Mouse (Mus musculus) 3134 (cell line): Measurements from ENCODE around the gene Ccr8.

ENCODE experiments used
- DNase-seq: peaks from one replicate; pipeline ENCODE4 v3.0.0-alpha.2; 2011; ENCODE audit warnings: low spot score; ENCODE audit not compliant: insufficient read length; ENCODE audit errors: extremely low read depth

The Ccr8 gene

DNA sequence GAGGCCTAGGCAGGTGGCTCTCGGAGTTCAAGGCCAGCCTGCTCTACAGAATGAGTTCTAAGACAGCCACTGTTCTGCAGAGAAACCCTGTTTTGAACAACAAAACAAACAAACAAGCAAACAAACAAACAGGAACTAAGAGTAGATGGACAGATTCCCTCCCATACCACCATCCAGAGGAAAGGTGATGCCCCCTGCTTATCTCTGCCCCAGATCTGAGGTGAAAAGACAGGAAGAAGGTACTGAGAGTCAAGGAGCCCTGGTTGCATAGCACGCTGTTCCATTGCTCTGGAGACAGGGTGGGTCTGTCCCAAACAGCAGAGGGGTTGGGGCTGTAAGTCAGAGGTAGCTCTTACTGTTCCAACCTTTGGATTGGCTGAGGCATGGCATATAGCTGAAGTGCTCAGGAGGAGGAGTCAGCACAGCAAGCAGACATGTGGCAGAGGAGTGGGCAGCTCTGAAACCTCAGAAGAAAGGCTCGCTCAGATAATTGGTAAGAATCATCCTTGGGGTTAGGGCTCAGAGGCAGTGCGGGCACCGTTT lies at the start of gene Ccr8:
Ccr8 (plus strand) TSS at position 419 of the 543 bp plus-strand sequence.
- no peak for DNase-seq

DNA sequence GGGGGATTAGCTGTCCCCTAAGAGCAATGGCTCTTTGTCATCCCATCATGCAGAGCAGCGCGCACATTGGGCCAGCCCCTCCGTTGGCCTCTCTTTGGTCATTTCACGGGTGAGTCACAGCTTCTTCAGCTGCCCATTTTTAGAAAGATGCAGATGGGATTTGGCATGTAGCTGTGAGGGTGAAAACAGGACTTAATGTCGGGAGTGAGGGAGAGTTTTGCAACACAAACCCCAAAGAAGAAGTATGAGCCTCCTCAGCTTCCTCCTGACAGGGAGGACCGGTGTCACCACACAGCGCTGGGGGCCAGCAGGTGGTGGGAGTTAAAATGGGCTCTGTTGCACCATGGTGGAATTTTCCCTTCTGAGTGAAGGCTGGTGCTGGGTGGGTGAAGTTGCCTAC lies 48.8 kb upstream of the Ccr8 start:
- DNase-seq = no peak

DNA sequence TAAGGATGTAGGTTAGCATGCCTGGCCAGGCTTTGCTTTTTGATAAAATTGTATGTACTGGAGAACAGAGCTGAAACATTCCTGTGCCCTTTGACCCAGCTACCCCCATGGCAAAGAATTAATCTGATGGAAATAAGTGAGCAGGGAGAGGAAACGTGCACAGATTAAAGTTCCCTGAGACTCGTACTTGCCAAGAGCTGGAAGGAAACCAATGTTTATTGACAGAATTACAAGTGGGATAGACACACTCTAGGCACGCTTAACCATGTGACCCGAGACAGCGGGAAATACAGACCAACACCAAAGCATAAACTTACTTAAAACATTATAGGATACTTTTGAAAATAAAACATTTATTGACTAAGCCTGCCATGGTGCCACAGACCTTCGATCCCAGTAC lies 43.4 kb upstream of the Ccr8 start:
- no peak for DNase-seq

DNA sequence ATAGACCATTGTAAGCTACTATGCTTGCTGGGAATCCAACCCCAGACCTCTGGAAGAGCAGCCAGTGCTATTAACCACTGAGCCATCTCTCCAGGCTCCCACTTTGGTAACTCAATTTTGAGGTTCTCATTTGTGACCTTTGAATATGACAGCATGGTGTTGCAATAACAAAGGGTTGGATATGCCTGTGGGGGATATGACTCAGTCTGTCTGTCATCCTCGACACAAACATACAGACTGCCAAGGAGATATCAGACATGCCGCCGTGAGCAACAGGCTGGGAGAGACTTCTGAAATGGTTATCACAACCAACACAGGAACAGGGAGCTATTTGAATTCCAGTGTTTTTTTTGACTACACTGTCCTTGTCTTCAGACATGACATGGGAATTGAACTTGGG lies 42.5 kb upstream of the Ccr8 start:
- peak; percentile 46 for DNase-seq

DNA sequence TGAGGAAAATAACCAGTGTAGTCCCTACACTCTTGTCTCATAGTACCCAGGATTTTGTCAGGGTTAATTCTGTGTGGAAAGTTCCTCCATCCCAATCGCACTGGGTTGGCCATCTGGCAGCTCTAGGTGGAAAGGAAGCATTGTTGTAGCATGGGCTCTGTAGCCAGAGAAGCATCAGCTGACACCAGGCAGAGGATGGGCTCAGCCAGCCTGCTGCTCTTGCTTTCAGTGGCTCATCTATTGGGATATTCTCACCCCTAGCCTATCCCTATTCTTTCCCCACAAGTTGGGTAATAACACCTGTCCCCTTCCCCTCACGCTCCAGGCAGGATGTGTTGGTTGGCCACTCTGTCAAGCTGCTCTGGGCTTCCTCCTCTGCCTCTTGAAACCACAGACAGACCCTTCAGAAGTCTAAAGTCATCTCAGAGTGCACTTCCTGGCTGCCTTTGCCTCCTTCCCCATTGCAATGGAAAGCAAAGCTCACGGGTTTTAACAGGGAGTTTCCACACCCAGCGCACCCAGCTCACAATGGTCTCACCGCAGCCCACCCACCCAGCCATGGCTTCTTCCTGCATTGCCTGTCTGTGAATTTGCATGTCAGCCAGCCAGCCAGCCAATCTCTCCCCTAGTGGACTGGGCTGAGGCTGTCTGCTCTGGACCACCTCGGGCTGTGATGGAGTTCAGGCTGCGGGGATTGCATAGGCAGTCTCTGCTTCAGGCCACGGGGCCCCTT lies 37.2 kb upstream of the Ccr8 start:
- no peak for DNase-seq

DNA sequence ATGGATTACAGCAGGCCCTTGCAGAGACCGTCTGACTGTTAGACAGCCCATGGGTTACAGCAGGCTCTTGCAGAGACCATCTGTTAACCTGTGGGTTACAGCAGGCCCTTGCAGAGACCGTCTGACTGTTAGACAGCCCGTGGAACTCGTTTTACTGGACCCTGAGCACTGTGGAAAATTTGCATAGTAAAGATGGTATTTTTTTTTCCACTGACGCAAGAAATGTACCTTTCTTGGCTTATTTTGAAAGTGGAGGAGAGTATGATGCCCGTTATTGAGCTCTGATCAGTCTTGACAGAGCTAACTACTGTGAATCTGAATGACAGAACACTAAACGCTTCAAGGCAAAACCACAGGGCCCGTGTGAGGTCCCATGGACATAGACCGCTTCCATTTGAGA lies 35.7 kb upstream of the Ccr8 start:
- no peak for DNase-seq

DNA sequence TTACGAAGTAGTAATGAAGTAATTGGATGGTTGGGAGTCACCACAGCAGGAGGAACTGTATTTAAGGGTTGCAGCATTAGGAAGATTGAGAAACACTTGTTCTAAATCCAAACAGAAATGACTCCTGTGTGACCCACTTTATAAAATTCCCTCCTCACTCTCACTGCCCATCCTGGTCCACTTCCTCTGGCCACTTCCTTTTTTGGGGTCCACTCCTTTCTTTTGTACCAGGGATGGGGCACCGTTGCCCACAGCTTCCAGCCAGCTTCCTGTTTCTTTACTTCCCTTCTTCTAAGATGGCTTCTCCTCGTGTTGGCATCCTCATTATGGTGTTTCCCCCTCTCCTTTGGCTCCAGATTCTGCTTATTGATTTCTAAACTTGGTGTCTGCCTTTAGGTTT lies 33.2 kb upstream of the Ccr8 start:
- no peak for DNase-seq

DNA sequence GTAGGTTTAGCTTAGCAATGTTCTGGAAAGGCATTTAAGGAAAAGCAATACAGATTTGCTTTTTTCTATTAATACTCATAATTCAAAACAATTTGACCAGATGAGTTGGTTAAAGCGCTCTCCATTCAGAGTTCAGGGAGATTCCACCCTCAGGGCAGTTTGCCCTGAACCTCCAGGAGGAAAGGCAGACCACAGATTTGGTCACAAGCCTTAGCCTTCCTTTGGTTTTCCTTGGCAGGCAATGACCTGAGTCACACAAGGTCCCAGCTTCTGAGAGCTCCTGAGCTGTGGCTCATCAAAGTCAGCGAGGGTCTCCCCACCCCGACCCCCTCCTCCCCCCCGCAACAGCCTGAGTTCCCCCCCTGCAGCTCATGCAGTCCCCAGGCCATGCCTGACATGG lies 27.6 kb upstream of the Ccr8 start:
- DNase-seq = peak; percentile 40

DNA sequence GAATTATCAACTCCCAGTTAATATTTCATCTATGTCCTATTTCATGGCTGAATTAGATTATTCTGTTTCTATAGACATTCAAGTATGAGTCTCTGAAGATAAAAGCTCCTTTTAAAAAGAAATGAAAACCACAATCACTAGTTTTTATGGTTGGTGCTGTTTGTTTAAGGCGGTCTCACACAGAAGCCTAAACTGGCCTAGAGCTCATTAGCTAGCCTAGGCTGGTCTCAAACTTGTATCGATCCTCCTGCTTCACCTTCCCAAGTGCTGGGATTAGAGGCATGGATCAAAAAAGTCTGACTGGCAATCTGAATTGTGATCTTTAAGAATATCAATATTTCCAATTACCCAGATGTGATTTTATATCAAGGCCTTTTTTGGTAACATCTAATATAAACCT lies 24.3 kb upstream of the Ccr8 start:
- DNase-seq = no peak

DNA sequence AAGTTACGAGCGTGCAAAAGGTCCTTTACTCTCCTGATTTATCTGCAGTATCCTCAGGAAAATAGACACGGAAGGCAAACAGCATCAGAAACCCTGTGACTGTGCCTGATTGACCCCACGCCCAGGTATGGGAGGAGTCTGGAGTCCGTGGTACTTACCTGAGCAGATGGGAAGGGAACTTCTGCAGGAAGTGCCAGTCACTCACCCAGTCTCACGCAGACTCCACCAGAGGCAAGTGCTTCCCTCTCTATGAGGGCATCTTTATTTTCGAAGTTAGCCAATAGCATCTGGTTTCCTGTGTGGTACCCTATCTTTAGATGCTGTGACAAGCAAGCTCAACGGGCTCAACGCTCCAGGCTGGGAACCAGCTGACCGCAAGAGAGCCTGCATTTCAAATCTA lies 23.9 kb upstream of the Ccr8 start:
- no peak for DNase-seq

DNA sequence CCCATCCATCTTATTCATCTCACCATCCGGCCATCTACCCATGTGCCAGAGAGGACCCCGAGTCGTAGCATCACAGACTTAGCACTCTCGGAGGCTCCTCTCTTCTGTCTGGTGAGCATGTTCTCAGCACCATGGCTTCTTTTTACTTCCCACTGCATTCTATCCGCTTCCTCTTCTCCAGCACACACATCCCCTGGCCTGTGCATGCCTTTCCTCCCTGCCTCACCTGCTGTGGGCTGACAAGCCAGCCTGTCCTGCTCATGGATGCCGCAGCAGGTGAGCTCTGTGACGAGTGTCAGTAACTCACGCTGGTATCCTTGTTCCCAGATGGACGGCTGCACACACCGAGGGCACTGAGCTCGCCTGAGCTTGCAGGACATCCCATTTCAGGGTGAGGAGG lies 22.1 kb upstream of the Ccr8 start, which contains the start of gene Cx3cr1:
Cx3cr1 (minus strand) TSS at position 101 of the 400 bp plus-strand sequence.
- no peak for DNase-seq

DNA sequence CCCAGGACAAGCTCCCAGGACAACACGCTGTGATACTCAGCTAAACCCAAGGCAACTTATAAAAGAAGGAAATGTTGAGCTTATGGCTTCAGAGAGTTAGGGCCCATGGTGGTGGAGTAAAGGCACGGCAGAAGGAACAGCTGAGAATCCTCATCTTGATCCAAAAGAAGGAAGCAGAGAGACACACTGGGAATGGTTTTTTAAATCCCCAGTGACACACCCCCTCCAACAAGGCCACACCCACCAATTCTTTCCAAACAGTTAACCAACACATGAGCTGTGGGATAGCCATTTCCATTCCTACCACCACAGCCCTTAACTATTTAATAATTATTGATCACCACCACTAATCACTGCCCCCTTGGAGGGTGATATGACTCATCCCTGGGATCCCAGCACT lies 20.7 kb upstream of the Ccr8 start:
- no peak for DNase-seq

DNA sequence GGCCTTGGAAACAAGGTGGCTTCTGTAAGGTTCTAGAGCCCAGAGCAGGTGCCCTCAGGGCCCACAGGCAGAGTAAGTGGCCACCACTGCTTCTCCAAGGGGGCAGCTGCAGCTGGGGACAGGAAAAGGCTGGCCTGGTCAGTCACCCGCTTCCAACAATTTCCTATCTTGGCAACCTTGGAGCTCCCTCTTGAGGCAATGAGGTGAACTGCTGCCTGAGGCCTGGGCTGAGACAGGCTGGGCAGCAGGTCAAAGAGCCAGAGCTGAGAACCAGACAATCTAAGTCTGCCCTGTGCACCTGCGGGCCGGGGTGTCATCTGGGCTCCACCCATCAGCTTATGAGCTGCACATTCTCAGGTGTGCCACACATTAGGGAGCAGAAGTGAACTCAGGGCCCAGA lies 18.7 kb upstream of the Ccr8 start:
- peak; percentile 47 for DNase-seq

DNA sequence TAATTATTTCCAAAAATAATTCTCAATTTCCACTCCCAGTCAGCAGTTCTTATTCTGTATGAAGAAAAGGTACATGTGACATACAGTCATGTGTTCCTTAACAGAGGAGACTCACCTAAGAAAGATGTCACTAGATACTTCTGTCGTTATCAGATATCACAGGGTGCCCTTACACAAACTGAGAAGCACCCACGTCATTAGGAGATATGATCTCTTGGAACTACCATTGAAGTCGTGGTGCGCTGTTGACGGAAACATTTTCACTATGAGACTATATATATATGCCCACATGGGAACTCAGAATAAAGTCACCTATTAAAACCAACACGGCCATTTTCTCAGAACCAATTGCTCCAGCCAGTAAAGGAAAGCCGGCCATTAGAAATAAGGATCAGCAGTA lies 17.4 kb upstream of the Ccr8 start:
- no peak for DNase-seq

DNA sequence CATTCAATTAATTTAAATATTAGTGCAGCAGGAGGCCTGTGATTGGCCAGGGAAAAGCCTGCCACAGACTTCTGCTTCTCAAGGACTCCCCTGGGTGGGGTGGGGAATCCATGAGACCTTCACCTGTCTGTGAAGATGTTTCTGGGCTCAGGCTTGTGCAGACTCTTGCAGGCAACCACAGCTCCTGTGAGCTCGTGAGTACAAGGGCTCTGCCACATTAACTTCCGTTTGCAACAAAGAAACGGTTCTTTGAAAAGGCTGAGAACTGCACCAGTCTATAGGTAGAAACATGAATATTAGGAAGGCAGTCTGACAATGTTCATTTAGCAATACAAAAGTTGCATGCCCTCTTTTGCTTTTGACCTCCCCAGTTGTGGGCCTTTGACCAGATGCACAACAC lies 13.7 kb upstream of the Ccr8 start:
- DNase-seq = no peak

DNA sequence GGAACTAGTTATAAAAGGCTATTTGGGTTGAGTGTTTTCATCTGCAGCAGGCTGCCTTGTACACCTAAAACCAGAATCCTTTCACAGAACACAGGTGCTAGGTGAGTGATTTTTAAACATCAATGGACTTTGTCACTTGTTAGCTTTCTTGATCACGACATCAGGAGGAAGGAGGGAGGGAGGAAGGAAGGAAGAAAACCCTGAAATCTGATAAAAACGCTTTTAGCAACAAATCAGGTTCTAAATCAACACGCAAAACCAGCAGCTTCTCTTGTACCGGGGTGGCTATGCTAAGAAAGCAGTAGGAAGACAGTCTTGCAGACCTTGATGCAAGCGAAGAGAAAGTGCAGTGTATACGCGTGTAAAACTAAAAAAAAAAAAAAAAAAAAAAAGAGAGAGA lies 12.0 kb upstream of the Ccr8 start:
- DNase-seq = no peak

DNA sequence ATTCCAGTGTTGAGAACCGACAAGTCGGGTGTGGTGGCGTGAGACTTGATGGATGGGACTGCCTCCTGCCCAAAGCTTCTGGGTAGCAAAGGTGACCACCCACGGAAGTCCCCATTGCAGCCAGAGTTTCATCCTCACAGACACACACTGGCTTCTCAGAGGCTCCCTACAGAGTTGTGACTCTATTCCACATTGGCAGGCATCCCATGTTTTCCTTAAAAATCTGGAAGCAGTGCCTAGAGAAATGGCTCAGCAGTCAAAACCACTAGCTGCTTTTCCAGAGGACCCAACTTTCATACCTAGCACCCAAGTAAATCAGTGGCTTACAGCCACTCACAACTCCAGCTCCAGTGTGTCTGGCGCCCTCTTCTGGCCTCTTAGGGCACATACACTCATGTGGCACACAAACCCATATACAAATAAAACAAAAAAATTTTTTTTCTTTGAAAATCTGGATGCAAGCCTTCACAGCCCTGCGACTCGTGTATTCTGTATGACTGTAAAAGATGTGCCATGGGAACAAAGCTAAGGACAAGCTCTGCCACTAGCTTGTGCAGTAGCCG lies 11.3 kb upstream of the Ccr8 start:
- DNase-seq = no peak

DNA sequence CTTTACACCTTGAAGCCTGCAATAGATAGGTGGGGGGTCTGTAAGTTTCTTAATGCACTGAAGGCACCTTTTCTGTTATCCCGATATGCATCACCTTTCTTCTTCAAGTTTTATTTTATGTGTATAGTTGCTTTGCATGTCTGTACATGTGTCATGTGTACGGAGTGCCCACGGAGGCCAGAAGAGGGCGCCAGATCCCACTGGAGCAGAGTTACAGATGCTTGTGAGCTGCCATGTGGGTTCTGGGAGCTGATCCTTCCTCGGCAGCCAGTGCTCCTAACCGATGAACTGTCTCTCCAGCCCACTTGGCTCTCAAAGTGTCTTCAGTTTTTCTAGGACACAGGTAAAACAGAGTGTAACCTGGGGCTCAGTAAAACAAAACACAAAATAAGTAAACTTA lies 10.7 kb upstream of the Ccr8 start:
- no peak for DNase-seq

DNA sequence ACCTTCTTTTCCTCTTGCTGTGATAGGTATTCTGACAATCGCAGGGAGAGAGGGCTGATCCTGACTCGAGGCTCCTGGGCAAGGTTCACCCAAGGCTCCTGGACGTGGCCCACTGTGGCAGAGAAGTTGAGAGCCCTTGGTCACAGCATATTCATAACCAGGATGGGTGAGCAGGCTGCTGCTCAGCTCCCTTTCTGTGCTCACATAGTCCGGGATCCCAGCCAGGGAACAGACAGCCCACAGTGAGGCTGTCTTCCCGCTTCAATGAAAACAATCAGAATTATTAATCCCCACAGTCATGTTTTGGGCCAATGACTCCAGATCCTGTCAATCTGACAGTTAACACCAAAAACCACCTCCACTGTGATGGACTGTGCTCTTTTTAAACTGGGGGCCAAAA lies 9.9 kb upstream of the Ccr8 start:
- no peak for DNase-seq

DNA sequence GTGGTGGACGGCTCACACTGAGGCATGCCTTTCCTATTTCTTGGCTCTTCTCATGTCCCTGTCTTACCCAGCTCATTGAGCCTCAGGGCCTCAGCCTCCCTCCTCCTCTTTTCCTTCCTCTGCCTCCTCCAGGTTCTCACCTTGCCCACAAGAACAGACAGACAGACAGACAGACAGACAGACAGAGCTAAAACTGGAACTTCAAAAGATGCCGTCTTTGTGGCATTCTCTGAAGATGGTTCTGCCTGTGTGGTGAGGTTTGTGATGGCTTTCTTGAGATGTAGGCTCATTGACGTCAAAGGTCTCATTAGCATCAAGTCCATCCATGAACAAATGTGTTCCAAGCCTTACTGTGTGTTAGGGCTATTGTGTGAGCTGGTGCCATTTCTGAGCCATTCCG lies 9.2 kb upstream of the Ccr8 start:
- no peak for DNase-seq

DNA sequence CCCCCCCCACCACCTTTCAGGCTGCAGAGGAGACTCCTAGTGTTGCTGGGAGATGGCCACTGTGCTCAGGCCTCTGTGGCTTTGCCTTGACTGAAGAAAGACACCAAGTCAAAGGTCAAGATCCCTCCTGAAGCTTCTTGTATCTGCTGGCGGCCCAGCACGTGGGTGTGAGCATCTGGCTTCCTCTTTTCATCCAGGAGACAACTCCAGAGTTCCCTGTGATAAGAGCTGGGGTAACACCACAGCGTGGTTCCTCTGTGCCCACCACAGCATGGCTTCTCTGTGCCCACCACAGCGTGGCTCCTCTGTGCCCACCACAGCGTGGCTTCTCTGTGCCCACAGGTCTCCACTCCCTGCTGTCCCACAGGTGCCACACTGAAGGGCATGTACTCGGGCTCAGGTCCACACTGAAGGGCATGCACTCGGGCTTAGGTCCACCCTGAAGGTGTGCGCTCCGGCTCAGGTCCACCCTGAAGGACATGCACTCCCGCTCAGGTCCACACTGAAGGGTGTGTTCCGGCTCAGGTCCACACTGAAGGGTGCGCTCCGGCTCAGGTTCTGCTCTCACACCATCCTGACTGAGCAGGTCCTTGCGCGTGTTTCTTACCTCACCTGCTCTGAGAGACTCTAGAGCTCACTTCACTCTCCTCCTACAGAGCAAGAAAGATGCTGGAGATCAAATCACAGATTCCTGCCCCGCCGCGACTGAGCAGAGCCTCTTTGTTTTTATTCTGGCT lies 8.6 kb upstream of the Ccr8 start:
- DNase-seq = no peak

DNA sequence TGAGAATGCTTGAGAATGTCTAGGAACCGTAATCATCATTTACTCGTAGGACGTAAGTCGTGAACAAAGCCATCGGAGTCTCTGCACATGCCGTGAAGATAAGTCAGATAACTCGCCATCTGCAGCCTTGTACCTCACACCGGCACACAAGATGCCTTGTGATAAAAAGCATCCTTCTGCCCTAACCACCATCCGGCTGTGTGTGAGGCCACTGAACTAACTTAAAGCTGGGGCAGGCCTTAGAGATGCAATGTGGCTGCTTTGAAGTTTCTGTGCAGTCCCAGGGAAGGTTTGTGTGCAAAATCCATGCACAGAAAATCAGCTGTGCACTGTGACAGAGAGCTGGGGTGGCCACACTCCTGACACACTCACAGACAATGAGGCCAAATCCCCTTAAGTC lies 7.5 kb upstream of the Ccr8 start:
- no peak for DNase-seq
